7 mouse cellular contexts compared by ENCODE assay signal in the genomic region with DNA sequence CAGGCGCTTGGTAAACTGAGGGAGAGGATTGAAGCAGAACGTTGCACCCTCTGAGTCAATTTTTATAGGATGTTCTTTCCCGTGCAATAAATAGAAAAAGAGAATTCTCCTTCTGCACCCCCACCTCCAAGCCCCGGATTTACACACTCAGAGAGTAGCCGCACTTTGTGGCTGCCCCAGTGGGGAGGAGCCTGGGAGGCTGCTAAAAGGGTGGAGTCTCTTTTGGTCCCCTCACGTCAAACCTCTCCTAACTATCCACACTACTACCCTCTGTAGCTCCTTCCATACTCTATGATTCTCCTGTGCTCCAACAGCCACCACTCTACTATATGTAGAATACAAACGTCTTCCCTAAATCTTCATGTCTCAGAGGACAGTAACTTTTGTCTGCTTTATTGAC. TPM values are rescaled to one million over a fixed set of nuclear protein-coding genes. Genes with fewer than 3 reads are reported as not detected.
A peak's percentile ranks its signal among the peaks of the same experiment; 100 is the strongest.
DNase-seq lines count a peak whose midpoint lies in the region; ATAC-seq lines count a peak whose summit lies in the region.

No protein-coding gene starts in this region.

- no peaks in the 10 kb centered on the region for H3K36me3 ChIP-seq in lung, embryonic 15.5 days
- no peaks in the 10 kb centered on the region for H3K36me3 ChIP-seq in forebrain, embryonic 12.5 days (replicated peaks)
- no peaks in the 10 kb centered on the region for H3K36me3 ChIP-seq in limb, embryonic 13.5 days
- H3K36me3 ChIP-seq in stomach, embryonic 14.5 days (ENCODE audit: control insufficient read depth, insufficient read depth, low read length): no peaks in the 10 kb centered on the region

- 0 out of 2 replicates have a peak, but pooled peaks cover 6% of the 10 kb centered on the region for H3K4me1 ChIP-seq in lung, embryonic 15.5 days
- H3K4me1 ChIP-seq in forebrain, embryonic 12.5 days: peaks cover 14% of the 10 kb centered on the region
- peaks cover 16% of the 10 kb centered on the region for H3K4me1 ChIP-seq in limb, embryonic 13.5 days
- H3K4me1 ChIP-seq in stomach, embryonic 14.5 days (ENCODE audit: control insufficient read depth, insufficient read depth, low read length): peaks cover 4% of the 10 kb centered on the region; the same call in 1 of the 2 replicates

- H3K9ac ChIP-seq in lung, embryonic 15.5 days: no peak overlapping the region
- H3K9ac ChIP-seq in forebrain, embryonic 12.5 days: peak overlapping the region; percentile 66
- peak overlapping the region; percentile 78 for H3K9ac ChIP-seq in limb, embryonic 13.5 days
- no peak overlapping the region for H3K9ac ChIP-seq in stomach, embryonic 14.5 days (replicated peaks; ENCODE audit: low read depth, low read length)

- ATAC-seq in lung, embryonic 15.5 days (ENCODE audit: borderline replicate concordance, extremely low read depth, low FRiP score, low TSS enrichment): 0 out of 2 replicates have a peak, but pooled peaks have one; percentile 28
- no peak for ATAC-seq in forebrain, embryonic 12.5 days (ENCODE audit: low FRiP score)
- peak; percentile 51; the same call in 1 of the 2 replicates for ATAC-seq in limb, embryonic 13.5 days (ENCODE audit: low FRiP score, low read depth)
- ATAC-seq in stomach, embryonic 14.5 days (ENCODE audit: insufficient number of reproducible peaks, insufficient read depth, low FRiP score, low read depth): no peak
- ATAC-seq in granulocyte monocyte progenitor cell, adult 5-6 weeks (replicated peaks; ENCODE audit: poor library complexity, severe bottlenecking): no peak
- ATAC-seq in erythroid progenitor cell, adult 5-6 weeks (replicated peaks; ENCODE audit: low FRiP score, poor library complexity, severe bottlenecking): no peak

- H3K4me3 ChIP-seq in lung, embryonic 15.5 days: no peak overlapping the region
- H3K4me3 ChIP-seq in forebrain, embryonic 12.5 days (replicated peaks): peak overlapping the region; percentile 55
- H3K4me3 ChIP-seq in limb, embryonic 13.5 days: peak overlapping the region; percentile 57
- peak overlapping the region; percentile 47; the same call in 1 of the 2 replicates for H3K4me3 ChIP-seq in stomach, embryonic 14.5 days (ENCODE audit: low read depth, low read length)

- DNase-seq in lung, postnatal 25 days (ENCODE audit: low spot score): no peak

- H3K9me3 ChIP-seq in lung, embryonic 15.5 days: no peaks in the 10 kb centered on the region
- H3K9me3 ChIP-seq in forebrain, embryonic 12.5 days: no peaks in the 10 kb centered on the region
- H3K9me3 ChIP-seq in limb, embryonic 13.5 days: no peaks in the 10 kb centered on the region
- H3K9me3 ChIP-seq in stomach, embryonic 14.5 days (ENCODE audit: control insufficient read depth, low read depth, low read length): no peaks in the 10 kb centered on the region

- H3K27ac ChIP-seq in lung, embryonic 15.5 days: no peak overlapping the region
- no peak overlapping the region for H3K27ac ChIP-seq in forebrain, embryonic 12.5 days
- no peak overlapping the region for H3K27ac ChIP-seq in limb, embryonic 13.5 days
- no peak overlapping the region for H3K27ac ChIP-seq in stomach, embryonic 14.5 days (ENCODE audit: low read length)

- WGBS in lung, embryonic 15.5 days: 30% methylated on average over 7 of the region's 7 CpGs
- 23% methylated on average over 7 of the region's 7 CpGs for WGBS in forebrain, embryonic 12.5 days
- WGBS in limb, embryonic 13.5 days: 23% methylated on average over 7 of the region's 7 CpGs
- 35% methylated on average over 7 of the region's 7 CpGs for WGBS in stomach, embryonic 14.5 days

- peak overlapping the region; percentile 86 for H3K4me2 ChIP-seq in lung, embryonic 15.5 days
- H3K4me2 ChIP-seq in forebrain, embryonic 12.5 days: peak overlapping the region; percentile 71
- peak overlapping the region; percentile 79 for H3K4me2 ChIP-seq in limb, embryonic 13.5 days (replicated peaks)
- peak overlapping the region; percentile 72 for H3K4me2 ChIP-seq in stomach, embryonic 14.5 days (replicated peaks; ENCODE audit: low read depth, low read length)

- H3K27me3 ChIP-seq in lung, embryonic 15.5 days: no peaks in the 10 kb centered on the region
- H3K27me3 ChIP-seq in forebrain, embryonic 12.5 days: no peaks in the 10 kb centered on the region
- no peaks in the 10 kb centered on the region for H3K27me3 ChIP-seq in limb, embryonic 13.5 days
- H3K27me3 ChIP-seq in stomach, embryonic 14.5 days (ENCODE audit: control insufficient read depth, insufficient read depth, low read length): no peaks in the 10 kb centered on the region

RNA-seq across cellular contexts. Expression of a gene that starts 1.4 kb away (rescaled TPM):
- polyA plus RNA-seq in lung, embryonic 15.5 days (2015; fragmentation: Nextera tagmentation; extraction: Ambion mirVana): 34.4 and 36.0 TPM in 2 replicates
- 50.7 and 56.9 TPM in 2 replicates for polyA plus RNA-seq in forebrain, embryonic 12.5 days (2016; fragmentation: Nextera tagmentation; extraction: Ambion mirVana)
- 51.0 and 54.7 TPM in 2 replicates for polyA plus RNA-seq in limb, embryonic 13.5 days (2015; fragmentation: Nextera tagmentation; extraction: Ambion mirVana)
- 38.3 and 38.6 TPM in 2 replicates for polyA plus RNA-seq in stomach, embryonic 14.5 days (2014; fragmentation: Nextera tagmentation; extraction: Ambion mirVana)
- total RNA-seq in granulocyte monocyte progenitor cell, adult 5-6 weeks (2014; fragmentation: Nextera tagmentation): 4.4 and 7.4 TPM in 2 replicates
- 6.4 and 11.0 TPM in 2 replicates for total RNA-seq in granulocyte monocyte progenitor cell, adult 5-6 weeks (2017)
- 2.1 and 4.0 TPM in 2 replicates for total RNA-seq in erythroid progenitor cell, adult 5-6 weeks (2015; ENCODE audit: low replicate concordance)
- 1.2 and 3.6 TPM in 2 replicates for total RNA-seq in erythroid progenitor cell, adult 5-6 weeks (2017; ENCODE audit: low replicate concordance)

Comparison
In these comparisons a context has a peak if more than half of its experiments do, and no peak if none do; other contexts are left out.
1. ATAC-seq: peak in lung, embryonic 15.5 days (single experiment) and limb, embryonic 13.5 days (single experiment); none in forebrain, embryonic 12.5 days (single experiment), stomach, embryonic 14.5 days (single experiment), granulocyte monocyte progenitor cell, adult 5-6 weeks (single experiment) and erythroid progenitor cell, adult 5-6 weeks (single experiment).
2. H3K9ac ChIP-seq: peak in forebrain, embryonic 12.5 days (single experiment) and limb, embryonic 13.5 days (single experiment); none in lung, embryonic 15.5 days (single experiment) and stomach, embryonic 14.5 days (single experiment).
3. Peak in every context shown above with its lines, with median percentiles within 50 percentile points of each other: H3K4me2 ChIP-seq.